Mouse (Mus musculus) left cerebral cortex, postnatal 10 days (tissue): Measurements from ENCODE around the gene Olfr223. TPM values are rescaled to one million over a fixed set of nuclear protein-coding genes. Genes with fewer than 3 reads are reported as not detected.
A peak's percentile ranks its signal among the peaks of the same experiment; 100 is the strongest.
"Not testable (repeated sequence)": the region's sequence is repeated elsewhere in the genome, so short reads cannot be mapped to it uniquely, and the experiment has no call there.

Source experiments
- DNase-seq, 2 experiments: peaks; one replicate each; pipeline ENCODE4 v3.0.0; 2021 to 2022; ENCODE audit warnings: low spot score in 2 of 2, mixed read lengths in 1 of 2; ENCODE audit errors: extremely low spot score in 1 of 2
- intact Hi-C: fragments of 180-260 bp; cut with DNase I; formaldehyde crosslinking; loops from one replicate; pipeline ENCODE4 v1.15.1; 2025
- total RNA-seq, 2 experiments: library from RNA; stranded (reverse); gene quantifications; 2 replicates each; pipeline ENCODE4 v1.2.3; 2021

Gene Olfr223
- total RNA-seq, result not detected

- DNase-seq, result no peak
- intact Hi-C loops, result no loop called here
Observed at GRCm38 (mm10) chr11:59593189-59593588, at the start of gene Olfr223. Gene Olfr223, minus strand, starts transcription at chr11:59593289.

- intact Hi-C loops, result no loop called here
- no peak for DNase-seq
Observed at GRCm38 (mm10) chr11:59642420-59642819, 49.3 kb upstream of the Olfr223 start.

GRCm38 (mm10) chr11:59641227-59641626 is 48.1 kb upstream of the Olfr223 start:
- DNase-seq, result no peak
- intact Hi-C loops, result no loop called here

- intact Hi-C loops, result no loop called here
- DNase-seq, result no peak
Observed at GRCm38 (mm10) chr11:59639957-59640643, 47.0 kb upstream of the Olfr223 start.

GRCm38 (mm10) chr11:59636695-59637414 is 43.8 kb upstream of the Olfr223 start:
- DNase-seq, result no peak

GRCm38 (mm10) chr11:59635821-59636694 is 43.0 kb upstream of the Olfr223 start:
- no peak for DNase-seq
- intact Hi-C loops, result no loop called here

More at GRCm38 (mm10) chr11:59636695-59637414, 43.8 kb upstream of the Olfr223 start:
- intact Hi-C loops, result no loop called here

GRCm38 (mm10) chr11:59635251-59635795 is 42.2 kb upstream of the Olfr223 start:
- intact Hi-C loops, result no loop called here

GRCm38 (mm10) chr11:59634001-59634660 is 41.0 kb upstream of the Olfr223 start:
- no peak for DNase-seq
- intact Hi-C loops, result no loop called here

More at GRCm38 (mm10) chr11:59635251-59635795, 42.2 kb upstream of the Olfr223 start:
- no peak for DNase-seq

GRCm38 (mm10) chr11:59633037-59633436 is 39.9 kb upstream of the Olfr223 start:
- intact Hi-C loops, result no loop called here
- peak in 1 of 2 experiments; percentile 67 for DNase-seq

GRCm38 (mm10) chr11:59631980-59632379 is 38.9 kb upstream of the Olfr223 start:
- DNase-seq, result no peak
- intact Hi-C loops, result no loop called here

GRCm38 (mm10) chr11:59629871-59630270 is 36.8 kb upstream of the Olfr223 start:
- DNase-seq, result no peak
- intact Hi-C loops, result no loop called here

- no peak for DNase-seq
- intact Hi-C loops, result no loop called here
Observed at GRCm38 (mm10) chr11:59628177-59628576, 35.1 kb upstream of the Olfr223 start.

GRCm38 (mm10) chr11:59626192-59626591 is 33.1 kb upstream of the Olfr223 start:
- DNase-seq, result no peak
- intact Hi-C loops, result loop anchor here (2.0 kb wide), 1 partner anchor 121 kb away; no protein-coding TSS in a partner anchor

- intact Hi-C loops, result no loop called here
- DNase-seq, result peak; percentile 51 to 61
Observed at GRCm38 (mm10) chr11:59624017-59624630, 31.0 kb upstream of the Olfr223 start.

- intact Hi-C loops, result no loop called here
- DNase-seq, result no peak
Observed at GRCm38 (mm10) chr11:59622214-59622613, 29.1 kb upstream of the Olfr223 start.

GRCm38 (mm10) chr11:59616986-59617385 is 23.9 kb upstream of the Olfr223 start:
- DNase-seq, intact Hi-C loops: not testable (repeated sequence)

- peak; percentile 16 to 51 for DNase-seq
- intact Hi-C loops, result loop anchor here (2.0 kb wide), 1 partner anchor 87 kb away; the partner anchor contains the start of gene Zkscan17
Observed at GRCm38 (mm10) chr11:59614120-59614519, 21.0 kb upstream of the Olfr223 start.

GRCm38 (mm10) chr11:59611646-59612045 is 18.6 kb upstream of the Olfr223 start:
- intact Hi-C loops, result no loop called here

More at GRCm38 (mm10) chr11:59611646-59612045, 18.6 kb upstream of the Olfr223 start:
- DNase-seq, result no peak
